Mouse (Mus musculus) retina, postnatal 1 day (tissue): Measurements from ENCODE around the gene 4930562C15Rik.

Experiments used
- DNase-seq: peaks from one replicate; pipeline ENCODE4 v3.0.0-alpha.2; 2012

The 4930562C15Rik gene

DNA sequence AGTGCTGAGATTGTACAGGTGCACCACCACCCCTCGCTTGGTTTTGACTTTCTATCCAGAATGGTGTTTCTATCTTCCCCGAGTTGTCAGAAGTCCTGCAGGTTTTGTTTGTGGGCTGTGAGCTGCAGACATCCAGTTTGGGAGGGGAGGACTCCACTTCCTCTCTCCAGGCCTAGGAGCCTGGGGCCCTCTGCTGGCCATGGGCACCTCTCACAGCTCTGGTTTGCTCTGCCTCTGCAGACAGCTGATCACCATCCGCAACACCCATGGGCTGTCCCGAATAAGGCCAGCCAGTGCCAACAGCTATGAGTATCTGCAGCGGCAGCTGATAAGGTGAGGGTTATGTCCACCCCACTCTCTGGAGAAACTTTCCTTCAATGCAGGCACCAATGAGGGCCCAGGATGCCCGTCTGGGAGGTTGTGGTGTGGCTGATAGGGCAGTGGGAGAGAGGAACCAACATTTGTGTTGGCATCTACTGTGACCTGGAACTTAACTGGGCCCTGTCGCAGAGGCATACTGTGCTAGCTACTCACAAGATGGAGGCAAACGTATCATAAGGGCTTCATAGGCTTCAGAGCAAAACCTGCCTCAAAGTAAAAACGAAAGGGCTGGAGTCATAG lies 27.8 kb downstream of the 4930562C15Rik start:
- peak; percentile 71 for DNase-seq

DNA sequence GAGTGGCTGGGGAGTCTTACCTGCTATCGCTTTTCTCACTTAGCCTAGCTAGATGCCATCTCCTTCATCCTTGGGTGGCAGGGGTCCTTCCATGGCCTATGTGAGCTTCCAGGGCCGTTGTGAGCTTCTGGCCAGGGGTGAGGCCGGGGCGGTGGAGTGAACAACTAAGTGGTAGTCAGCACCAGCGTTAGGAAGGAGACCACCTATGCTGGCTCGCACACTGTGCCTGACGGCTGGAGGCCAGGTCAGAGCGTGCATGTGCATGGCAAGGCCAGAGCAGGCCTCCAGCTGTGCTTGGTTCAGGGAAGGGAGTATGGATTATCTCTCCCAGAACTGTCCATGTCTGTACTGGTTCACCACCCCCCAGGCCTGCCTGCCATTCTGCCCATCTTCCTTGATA lies 28.5 kb downstream of the 4930562C15Rik start:
- no peak for DNase-seq

DNA sequence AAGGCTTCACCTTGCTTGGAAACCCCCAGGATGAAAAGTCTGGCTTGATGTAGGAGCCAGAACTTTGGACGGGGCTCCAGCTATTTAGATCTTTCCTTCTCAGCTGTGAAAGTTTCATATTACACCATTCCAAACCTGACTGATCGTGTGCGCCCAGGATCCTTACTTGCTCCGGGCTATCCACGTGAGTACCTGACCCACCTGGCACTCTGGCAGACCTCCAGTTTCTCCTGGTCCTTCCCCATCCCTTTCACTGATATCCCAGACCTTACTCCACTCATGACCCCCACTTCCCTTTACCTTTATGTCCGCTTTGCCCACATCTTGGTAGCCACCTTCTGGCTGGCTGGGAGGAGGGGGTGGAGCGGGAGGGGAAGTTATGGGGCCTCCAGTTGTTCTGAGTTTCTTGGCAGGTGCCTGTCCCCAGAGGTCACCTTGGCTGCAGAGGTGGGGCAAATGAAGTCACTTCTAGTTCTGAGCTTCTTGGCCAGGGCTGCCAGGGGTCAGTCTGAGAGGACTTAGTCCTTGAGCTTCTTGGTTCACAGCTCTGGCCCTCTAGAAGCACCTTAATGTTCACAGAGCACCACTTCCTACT lies 31.0 kb downstream of the 4930562C15Rik start:
- no peak for DNase-seq

DNA sequence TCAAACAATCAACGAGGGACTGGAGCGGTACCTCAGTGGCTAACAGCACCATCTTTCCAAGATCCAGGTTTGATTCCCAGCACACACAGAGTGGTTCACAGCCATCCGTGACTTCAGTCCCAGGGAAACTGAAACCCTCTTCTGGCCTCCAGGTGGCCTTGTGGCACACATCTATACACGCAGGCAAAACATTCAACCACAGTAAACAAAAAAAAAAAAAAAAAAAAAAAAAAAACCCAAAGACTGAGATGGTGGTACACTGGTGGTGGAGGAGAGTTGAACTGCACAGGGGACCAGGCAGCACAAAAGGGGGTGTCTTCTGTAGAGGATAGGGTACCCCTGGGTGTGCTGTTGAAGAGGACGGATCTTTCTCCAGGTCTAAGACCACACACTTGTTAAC lies 35.3 kb downstream of the 4930562C15Rik start:
- DNase-seq: no peak

DNA sequence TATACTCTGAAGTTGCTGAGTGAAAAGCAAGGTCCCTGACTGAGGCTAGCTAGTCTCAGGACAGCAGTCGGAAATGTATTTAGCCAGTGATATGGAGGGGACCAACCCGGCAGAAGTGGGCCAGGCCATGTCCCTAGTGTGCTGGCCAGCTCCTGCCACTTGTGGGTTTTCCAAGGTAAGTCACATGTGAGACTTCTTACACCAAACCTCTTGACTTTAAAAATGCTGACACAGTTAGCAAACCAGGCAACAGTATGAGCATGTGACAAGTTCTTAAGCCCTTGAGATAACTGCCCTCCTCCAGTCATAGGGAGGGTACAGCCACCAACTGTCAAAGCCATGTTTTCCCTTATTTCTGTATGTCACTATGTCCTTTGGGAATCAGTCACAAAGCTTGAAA lies 36.7 kb downstream of the 4930562C15Rik start:
- DNase-seq: no peak

DNA sequence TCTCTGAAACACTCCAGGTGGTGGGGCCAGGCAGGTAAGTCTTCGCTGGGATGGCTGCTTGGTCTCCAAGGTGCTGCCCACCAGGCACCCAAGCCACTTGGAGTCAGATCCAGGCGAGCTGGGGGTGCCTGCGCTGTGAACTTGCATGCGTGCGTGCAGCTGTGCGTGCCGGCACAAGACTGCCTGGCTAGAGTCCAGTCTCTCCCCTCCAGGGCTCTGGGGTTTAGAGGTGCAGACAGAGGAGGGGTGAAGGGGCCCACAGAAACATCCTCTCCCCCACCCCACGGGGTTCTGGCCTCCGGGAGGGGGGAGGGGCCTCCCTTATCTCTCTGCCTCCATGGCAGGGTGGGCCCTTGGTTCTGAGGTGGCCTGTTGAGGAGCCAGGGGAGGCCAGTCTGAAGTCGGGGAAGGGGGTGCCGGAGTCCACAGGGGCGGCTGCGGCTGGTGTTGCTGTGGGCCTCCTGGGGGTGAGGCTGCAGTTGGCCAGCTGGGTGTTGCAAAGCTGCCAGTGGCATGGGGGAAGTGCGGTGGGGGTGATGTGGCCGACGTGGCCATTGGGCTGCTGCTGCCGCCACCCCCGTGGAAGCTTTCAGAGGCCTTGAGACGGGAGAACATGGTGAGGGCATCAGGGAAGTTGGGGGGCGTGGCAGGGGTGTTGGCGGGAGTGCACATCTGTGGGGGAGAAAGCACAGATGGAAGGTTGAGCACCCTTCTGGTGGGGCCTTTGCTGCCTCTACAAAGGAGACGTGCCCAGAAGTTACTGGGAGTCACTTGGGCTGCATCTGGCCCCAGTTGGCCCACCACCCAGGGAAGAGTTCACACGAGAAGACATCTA lies 40.2 kb downstream of the 4930562C15Rik start:
- no peak for DNase-seq

DNA sequence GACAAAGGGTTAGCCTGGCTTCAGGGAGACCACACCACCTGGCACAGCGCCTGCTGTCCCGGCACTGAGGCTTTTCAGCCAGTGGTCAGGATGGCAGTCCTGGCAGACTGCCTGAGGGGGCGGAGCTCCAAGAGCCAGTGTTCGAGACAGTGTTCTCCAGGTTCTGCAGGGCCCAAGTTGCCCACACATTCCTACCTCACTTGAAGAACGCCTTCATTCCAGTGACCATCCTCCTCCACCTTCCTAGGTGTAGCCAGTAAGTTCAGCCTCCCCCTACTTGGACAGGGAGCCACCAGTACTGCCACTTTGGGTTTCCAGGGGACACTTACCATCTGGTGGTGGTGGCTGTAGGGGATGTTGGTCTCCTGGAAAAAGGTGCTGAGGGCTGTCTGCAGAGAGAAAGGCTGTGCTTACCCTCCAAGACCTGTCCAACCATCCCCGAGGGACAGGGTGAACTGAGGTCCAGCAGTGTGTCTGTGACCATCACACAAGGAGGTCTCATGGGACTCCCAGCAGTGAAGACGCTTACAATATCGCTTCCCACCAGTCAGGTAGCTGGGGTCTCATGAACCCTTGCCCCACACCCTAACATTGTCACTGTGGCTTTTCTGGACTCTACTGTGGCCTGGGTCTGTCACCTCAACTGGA lies 40.9 kb downstream of the 4930562C15Rik start:
- DNase-seq: peak; percentile 70

DNA sequence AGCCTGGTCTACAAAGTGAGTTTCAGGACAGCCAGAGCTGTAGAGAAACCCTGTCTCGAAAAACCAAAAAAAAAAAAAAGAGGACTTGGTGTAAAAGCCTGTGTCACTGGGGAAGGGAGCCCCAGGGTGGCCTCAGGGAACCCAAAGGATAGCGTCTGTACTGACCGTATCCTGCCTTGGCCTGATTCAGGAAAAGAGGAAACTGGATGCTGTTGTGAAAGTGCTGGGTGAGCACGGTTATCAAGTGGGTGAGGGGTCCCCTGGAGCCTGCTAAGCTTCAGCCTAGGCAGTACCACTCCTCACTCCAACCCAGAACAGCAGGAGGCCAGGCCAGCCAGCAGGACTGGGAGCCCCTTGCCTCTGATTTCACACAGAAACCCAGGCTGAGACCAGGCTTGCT lies 42.0 kb downstream of the 4930562C15Rik start:
- DNase-seq: no peak

DNA sequence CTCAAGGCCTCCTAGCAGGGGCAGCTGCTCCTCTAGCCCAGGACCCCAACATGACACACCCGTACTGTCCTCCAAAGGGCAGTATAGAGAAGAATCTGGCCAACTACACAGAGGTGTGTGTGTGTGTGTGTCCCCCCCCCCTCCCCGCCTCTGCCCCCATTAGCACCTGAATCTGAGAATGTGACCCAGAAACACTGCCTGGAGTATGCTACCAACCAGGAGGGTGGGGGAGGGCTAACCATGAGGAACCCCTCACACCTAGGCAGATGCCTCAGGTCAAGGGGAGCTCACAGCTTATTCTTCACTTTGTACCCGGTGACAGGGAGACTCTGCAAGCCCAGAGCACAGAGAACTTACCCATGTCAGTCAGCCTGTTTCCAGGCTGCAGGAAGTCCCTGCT lies 42.5 kb downstream of the 4930562C15Rik start:
- DNase-seq: no peak

DNA sequence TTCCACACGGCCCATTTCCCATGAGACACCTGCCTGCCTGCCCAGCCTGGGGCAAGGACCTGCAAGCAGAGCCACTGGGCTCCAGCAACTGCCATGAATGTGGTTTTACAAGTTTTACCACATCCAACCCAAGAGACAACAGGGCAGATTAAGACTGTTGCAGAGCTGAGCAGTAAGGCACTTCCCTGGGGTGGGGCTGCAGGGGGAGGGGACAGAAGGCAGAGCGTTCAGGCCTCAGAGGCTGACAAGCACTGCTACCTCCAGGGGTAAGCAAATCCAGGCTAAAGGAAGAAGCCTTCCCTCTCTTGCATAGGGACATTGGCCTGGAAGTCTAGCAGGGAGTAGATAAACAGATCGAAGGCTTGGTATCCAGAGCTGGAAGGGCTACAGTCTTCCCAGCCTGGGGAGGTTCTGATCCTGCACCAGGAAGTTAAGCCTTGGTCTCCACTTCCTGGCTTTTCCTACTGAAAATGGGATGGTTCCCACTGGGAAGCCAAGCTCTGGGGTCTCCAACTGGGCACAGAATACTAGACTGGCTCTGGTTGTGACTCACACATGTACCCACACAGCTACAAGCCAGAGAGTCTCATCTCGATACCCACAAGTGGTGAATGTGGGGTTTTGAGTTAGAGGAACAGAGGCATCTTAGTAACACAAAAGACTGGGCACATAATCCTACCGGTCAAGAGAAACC lies 43.1 kb downstream of the 4930562C15Rik start:
- DNase-seq: no peak

DNA sequence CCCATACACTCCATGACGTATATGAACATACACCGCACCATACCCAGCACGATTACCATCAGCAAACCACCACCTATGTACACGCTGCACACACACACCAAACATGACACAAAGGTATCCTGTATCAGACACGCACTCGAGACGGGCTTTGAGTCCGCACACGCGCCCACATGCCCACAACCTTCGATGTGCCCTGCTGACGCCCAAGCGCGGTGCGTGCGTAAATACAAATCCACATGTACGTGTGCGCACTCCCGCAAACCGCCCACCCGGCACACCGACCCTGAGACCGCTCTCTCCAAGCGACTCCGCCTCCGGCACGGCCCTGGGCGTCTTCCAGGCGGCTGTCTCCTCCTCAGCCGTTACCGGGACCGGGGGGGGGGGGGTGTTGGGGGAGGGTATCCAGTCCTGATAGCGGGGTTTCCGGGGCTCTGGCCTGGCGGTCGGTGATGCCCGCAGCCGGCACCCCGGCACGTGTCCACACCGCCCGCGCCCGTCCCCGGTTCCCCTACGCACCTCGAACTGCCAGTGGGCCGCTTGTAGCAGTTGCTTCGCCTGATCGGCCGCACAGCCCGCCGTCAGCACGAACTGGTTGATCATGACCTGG lies 44.0 kb downstream of the 4930562C15Rik start:
- peak; percentile 74 for DNase-seq

DNA sequence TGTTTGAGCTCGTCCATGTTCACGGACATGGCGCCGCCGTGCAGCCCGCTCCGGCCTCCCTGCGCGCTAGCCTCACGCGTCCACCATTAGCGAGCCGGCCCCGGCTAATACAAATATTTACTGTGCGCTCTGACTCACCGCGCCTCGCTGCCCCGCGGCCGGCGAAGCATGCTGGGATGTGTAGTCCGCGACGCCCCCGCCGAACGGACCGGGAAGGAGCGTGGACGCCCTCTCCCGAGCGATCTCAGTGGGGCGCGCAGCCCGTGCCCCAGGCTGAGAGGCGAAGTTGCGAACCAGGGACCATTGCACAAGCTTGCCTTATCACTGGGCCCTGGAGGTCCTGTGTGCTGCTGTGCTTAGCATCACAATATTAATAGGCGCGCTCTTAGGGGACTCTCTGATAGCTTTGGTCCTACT lies 44.5 kb downstream of the 4930562C15Rik start:
- peak; percentile 93 for DNase-seq

DNA sequence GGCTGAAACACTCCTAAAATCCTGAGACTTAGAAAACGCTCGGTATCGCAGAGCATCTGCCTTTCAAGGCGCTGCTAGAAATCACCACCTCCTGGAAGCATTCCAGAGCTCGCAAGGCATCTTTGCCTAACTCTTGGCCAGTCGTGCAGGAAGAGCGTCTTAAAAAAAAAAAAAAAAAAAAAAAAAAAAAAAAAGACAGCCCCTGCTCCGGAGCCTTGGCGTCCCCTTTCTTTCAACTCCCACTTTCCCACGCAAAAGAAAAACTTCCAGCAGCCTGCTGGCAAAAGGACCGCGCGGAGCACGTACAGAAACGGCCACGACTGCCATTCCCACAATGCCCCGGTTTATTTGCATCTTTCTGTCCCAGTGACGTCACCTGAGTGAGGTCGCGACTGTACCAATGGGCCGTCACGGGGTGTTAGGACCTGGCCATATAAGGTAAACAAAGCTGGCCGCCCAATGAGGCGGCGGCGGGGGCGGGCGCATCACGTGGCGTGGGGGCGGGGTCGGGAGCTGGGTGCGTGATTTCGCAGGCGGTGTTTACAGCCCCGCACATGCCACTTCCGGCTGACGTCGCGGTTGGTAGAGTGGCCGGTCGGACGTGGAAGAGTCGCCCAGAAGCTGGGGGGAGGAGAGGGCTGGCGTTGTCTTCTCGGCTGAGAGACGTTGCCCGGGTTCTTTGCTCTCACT lies 45.1 kb downstream of the 4930562C15Rik start, which contains the start of gene Ubald1:
TSS of gene Ubald1 (minus strand) at position 180 of the 690 bp plus-strand sequence.
- peak; percentile 100 for DNase-seq

DNA sequence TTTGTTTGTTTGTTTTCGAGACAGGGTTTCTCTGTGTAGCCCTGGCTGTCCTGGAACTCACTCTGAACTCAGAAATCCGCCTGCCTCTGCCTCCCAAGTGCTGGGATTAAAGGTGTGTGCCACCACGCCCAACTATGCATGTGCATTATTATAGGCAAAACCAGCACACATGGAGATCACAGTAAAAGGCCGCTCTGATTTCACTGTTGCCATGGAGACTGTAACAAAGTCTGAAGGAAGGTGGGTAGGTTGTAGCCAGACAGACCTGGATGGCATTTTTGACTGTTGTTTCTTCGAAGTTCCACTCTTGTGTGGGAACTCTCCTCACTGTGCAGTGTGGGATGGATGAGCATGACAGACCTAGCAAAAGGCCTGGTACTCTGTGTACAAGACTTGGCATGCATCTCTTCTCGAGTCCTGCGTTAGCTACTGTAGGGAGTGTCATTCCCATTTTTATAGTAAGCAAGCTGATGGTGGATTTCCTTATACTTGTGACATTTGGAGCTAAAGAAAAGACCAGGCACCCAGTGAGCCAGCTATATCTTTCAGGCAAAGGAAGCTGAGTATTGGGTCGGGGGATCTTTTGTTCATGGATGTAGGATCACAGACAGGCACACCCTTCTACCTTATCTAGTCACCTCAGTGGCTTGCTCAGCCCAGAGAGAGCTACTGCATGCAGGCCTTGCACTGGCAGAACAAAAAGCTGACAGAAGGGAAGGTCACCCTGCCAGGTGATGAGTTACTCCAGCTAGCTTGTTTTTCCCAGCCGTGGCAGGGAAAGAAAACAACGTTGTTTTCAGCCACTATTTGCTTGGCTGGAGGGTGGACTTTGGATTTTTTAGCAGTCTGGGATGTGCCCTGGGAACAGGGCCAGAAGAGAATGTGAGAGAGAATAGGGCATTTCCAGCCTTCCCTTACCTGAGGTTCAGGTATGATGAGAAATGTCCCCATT lies 46.5 kb downstream of the 4930562C15Rik start:
- DNase-seq: peak; percentile 22

DNA sequence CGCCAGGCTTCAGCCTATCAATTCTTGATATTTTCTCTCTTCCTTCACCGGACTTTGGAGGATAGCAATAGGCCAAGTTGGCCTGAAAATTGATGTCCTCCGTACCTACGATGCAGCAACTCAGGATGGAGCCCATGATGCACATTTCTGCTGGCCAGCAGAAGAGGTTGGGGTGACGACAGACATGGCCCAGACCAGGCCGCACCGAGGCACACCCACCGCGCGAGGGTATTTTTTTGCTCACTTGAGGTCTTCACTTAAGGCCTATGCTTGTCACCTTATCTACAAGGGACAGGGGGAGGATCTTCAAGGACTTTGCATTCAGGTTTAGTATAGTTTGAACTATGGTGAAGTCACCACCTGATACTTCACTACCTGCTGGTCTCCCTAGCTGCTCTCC lies 49.7 kb downstream of the 4930562C15Rik start:
- DNase-seq: no peak

DNA sequence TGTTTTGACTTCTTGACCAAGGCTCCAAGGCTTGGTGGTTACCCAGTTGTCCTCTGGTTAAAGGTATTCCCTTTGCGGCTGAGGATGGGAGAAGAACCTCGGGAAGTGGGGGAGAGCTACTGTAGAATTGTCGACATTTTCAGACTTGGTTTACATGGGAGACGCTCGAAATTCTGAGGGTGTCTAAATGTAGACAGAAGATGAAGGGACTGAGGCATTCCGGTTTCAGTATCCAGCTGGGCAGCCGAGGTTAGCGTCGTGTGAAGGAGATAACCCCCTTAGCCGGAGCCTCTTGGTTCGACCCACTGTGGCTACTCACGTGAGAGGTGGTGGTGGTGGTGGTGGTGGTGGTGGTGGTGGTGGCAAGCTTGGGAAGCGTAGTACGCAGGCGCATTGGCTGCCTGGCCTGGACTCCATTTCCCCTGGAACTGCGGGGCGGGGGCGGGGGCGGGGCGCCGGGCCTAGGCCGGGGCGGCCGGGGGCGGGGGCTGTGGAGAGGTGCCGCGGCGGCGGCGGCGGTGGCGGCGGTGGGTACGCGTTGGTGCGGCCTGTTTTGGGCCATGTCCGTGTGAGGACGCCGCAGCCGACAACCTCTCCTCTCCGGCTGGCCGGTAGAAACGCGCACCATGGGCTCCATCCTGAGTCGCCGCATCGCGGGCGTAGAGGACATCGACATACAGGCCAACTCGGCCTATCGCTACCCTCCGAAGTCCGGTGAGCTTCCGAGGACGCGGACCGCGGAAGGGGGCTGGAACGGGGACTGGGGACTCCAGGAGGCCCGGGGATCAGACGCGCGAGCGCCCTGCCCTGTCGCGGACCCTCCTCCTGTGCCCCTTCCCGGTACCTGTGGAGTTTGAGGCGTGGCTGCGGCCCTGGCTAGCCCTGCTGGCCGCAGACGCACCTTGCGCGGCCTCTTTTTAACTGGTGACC lies 50.8 kb downstream of the 4930562C15Rik start, which contains the start of gene Mgrn1:
TSS of gene Mgrn1 (plus strand) at position 490 of the 930 bp plus-strand sequence.
- peak; percentile 96 for DNase-seq

DNA sequence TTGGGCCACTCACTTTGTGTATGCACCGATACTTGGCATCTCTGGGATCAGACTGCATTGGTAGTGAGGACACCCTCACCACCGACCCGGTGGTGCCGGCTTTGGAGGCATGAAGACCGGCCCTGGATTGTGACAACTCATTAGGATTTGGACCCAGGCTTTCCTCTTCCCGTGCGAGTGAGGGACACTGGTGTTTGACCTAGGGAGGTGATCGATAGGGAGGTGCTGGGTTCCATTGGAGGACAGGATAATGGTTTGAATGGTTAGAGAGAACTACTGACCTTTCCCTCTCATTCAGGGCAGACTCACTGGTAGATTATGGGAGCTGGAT lies 51.4 kb downstream of the 4930562C15Rik start:
- no peak for DNase-seq

DNA sequence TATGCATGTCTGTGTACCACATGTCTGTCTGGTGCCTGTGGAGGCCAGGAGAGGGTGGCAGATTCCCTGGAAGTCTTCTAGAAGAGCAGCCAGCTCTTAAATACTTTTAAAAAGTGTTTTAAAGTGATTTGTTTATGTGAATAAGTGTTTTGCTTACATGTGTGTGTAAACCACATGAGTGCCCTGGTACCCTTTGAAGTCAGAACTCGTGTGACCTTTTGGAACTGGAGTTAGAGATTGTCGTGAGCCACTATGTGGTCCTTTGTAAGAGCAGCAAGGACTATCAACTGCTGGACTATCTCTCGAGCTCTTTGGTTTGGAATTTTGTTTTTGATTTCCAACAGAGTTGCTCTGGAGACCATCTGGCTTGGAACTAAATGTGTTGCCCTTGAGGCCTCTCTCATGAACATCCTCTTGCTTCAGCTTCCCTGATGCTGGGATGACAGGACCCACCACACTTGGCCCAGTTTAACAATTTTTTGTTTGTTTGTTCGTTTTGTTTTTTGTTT lies 55.0 kb downstream of the 4930562C15Rik start:
- no peak for DNase-seq

DNA sequence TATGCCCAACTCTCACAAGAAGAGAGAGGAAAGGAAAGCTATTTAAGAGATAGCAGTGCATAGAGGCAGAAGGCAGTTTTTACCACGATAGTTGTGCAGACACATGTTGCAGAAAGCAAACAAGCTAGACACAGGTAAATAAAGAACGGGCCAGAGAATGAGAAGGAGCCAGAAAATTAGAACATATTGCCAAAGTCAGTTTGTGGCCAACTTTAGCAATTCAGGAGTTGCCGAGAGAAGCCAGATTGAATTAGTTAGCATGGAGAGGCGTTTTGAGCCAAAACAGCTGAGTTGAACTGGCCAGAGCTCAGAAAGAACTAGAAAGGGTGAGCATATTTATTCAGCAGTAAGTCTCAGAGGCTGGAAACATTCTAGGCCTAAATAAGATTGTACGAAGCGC lies 57.0 kb downstream of the 4930562C15Rik start:
- DNase-seq: no peak
